Mouse (Mus musculus) T-helper 1 cell (primary cell): ENCODE data around the gene Trem1.

ENCODE experiments used
- in situ Hi-C: fragments of 300-600 bp; cut with MboI, MseI; formaldehyde crosslinking; loops from one replicate; pipeline ENCODE4 v1.15.1; 2025; ENCODE audit warnings: high pct_unique_total_duplicates

Trem1 gene

GRCm38 (mm10) chr17:48232518-48232917, at the start of gene Trem1:
Trem1 (plus strand) TSS chr17:48232768.
- in situ Hi-C loops: loop anchor here (5.0 kb wide), 1 partner anchor 60 kb away; no protein-coding TSS in a partner anchor

- in situ Hi-C loops: no loop called here
Observed at GRCm38 (mm10) chr17:48185252-48185651, 47.3 kb upstream of the Trem1 start.

- in situ Hi-C loops: no loop called here
Observed at GRCm38 (mm10) chr17:48192366-48192765, 40.2 kb upstream of the Trem1 start.

GRCm38 (mm10) chr17:48203086-48203485, 29.5 kb upstream of the Trem1 start:
- in situ Hi-C loops: no loop called here

GRCm38 (mm10) chr17:48212596-48212995, 20.0 kb upstream of the Trem1 start:
- in situ Hi-C loops: no loop called here

GRCm38 (mm10) chr17:48213511-48213910, 19.1 kb upstream of the Trem1 start:
- in situ Hi-C loops: no loop called here

GRCm38 (mm10) chr17:48215429-48215828, 17.1 kb upstream of the Trem1 start:
- in situ Hi-C loops: no loop called here

GRCm38 (mm10) chr17:48230680-48231079, 1.9 kb upstream of the Trem1 start:
- in situ Hi-C loops: loop anchor here (5.0 kb wide), 1 partner anchor 58 kb away; no protein-coding TSS in a partner anchor

GRCm38 (mm10) chr17:48233789-48234188, 1.2 kb downstream of the Trem1 start:
- in situ Hi-C loops: loop anchor here (5.0 kb wide), 1 partner anchor 61 kb away; no protein-coding TSS in a partner anchor

- in situ Hi-C loops: loop anchor here (5.0 kb wide), 1 partner anchor 62 kb away; no protein-coding TSS in a partner anchor
Observed at GRCm38 (mm10) chr17:48234550-48234949, 2.0 kb downstream of the Trem1 start.

GRCm38 (mm10) chr17:48235773-48236370, 3.3 kb downstream of the Trem1 start:
- in situ Hi-C loops: no loop called here

GRCm38 (mm10) chr17:48237621-48238020, 5.1 kb downstream of the Trem1 start:
- in situ Hi-C loops: no loop called here

GRCm38 (mm10) chr17:48247221-48247928, 14.8 kb downstream of the Trem1 start, which contains the start of gene Trem3:
Trem3 (plus strand) TSS chr17:48247777.
- in situ Hi-C loops: no loop called here

- in situ Hi-C loops: no loop called here
Observed at GRCm38 (mm10) chr17:48249039-48249438, 16.5 kb downstream of the Trem1 start.

GRCm38 (mm10) chr17:48249501-48249900, 16.9 kb downstream of the Trem1 start:
- in situ Hi-C loops: no loop called here

- in situ Hi-C loops: no loop called here
Observed at GRCm38 (mm10) chr17:48250631-48251030, 18.1 kb downstream of the Trem1 start.

- in situ Hi-C loops: no loop called here
Observed at GRCm38 (mm10) chr17:48256575-48256974, 24.0 kb downstream of the Trem1 start.

- in situ Hi-C loops: no loop called here
Observed at GRCm38 (mm10) chr17:48261868-48262267, 29.3 kb downstream of the Trem1 start.

- in situ Hi-C loops: no loop called here
Observed at GRCm38 (mm10) chr17:48263741-48264362, 31.3 kb downstream of the Trem1 start, which contains the start of gene Treml4. Treml4 (plus strand) TSS chr17:48264295.

- in situ Hi-C loops: no loop called here
Observed at GRCm38 (mm10) chr17:48264662-48265061, 32.1 kb downstream of the Trem1 start.

GRCm38 (mm10) chr17:48266138-48266537, 33.6 kb downstream of the Trem1 start:
- in situ Hi-C loops: no loop called here

GRCm38 (mm10) chr17:48266610-48267304, 34.2 kb downstream of the Trem1 start:
- in situ Hi-C loops: no loop called here
